Mouse (Mus musculus): ENCODE measurements around the gene Krt32.

DNA sequence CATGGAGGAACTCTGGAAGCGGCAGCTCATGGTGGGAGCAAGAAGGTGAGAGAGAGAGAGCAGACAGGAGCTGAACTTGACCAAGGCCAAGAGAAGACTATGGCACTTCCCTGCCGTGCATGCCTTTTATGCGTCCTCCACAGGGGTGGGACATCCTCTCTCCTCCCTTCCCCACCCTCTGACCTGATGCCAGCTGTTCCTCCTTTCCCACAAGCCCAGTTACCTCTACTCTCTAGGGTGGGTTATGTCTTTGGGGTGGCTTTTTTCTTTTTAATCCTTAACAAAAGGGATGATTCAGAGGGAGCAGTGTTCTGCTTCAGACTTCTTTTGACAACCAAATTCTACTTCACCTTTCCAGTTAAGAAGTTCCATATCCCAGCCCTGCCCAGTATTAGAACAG is 33.4 kb upstream of the Krt32 start, which contains the start of gene Krt13:
- no peak for TF ChIP-seq CTCF (IDR thresholded peaks at IDR 0.05; ENCODE audit: insufficient read depth, low read depth, low read length)
- no peak for TF ChIP-seq POLR2A (IDR thresholded peaks at IDR 0.05; ENCODE audit: insufficient read depth, low read depth, low read length)

Data from olfactory bulb, adult 2 months (tissue).